Mouse (Mus musculus) neural tube, embryonic 12.5 days (tissue): ENCODE data around the gene Ccdc177. TPM values are rescaled to one million over a fixed set of nuclear protein-coding genes. Genes with fewer than 3 reads are reported as not detected.

Experiments
- ATAC-seq: fragments of 200-750 bp; cut with Nextera tagmentation; 2 replicates; pipeline ENCODE4 v1.8.0; 2017; ENCODE audit warnings: low read depth, mild to moderate bottlenecking, moderate TSS enrichment, moderate library complexity; ENCODE audit not compliant: low FRiP score
- H3K27ac ChIP-seq: fragments of 300-500 bp; sonication (generic); 2 replicates; pipeline ENCODE4 v1.5.1; 2016
- H3K27me3 ChIP-seq: fragments of 300-500 bp; sonication (generic); replicated peaks from 2 replicates; pipeline ENCODE4 v1.6.1; 2016; ENCODE audit warnings: mild to moderate bottlenecking
- H3K36me3 ChIP-seq: fragments of 300-500 bp; sonication (generic); 2 replicates; pipeline ENCODE4 v1.6.1; 2016; ENCODE audit warnings: mild to moderate bottlenecking
- H3K4me1 ChIP-seq: fragments of 300-500 bp; sonication (generic); 2 replicates; pipeline ENCODE4 v1.6.1; 2016
- H3K4me2 ChIP-seq: fragments of 300-500 bp; sonication (generic); replicated peaks from 2 replicates; pipeline ENCODE4 v1.6.1; 2016; ENCODE audit warnings: mild to moderate bottlenecking
- H3K4me3 ChIP-seq: fragments of 300-500 bp; sonication (generic); 2 replicates; pipeline ENCODE4 v1.5.1; 2016
- H3K9ac ChIP-seq: fragments of 300-500 bp; sonication (generic); 2 replicates; pipeline ENCODE4 v1.6.1; 2016; ENCODE audit warnings: mild to moderate bottlenecking
- H3K9me3 ChIP-seq: fragments of 300-500 bp; sonication (generic); 2 replicates; pipeline ENCODE4 v1.6.1; 2016; ENCODE audit warnings: mild to moderate bottlenecking
- WGBS: fragments of 180-500 bp; shearing (Covaris S2); methylation state at CpG from one replicate; pipeline ENCODE4 v1.1.7; 2016; 5-methylcytosine and 5-hydroxymethylcytosine counted together
- polyA plus RNA-seq: library from polyadenylated mRNA; unstranded; fragments of >200 nt; fragmentation: Nextera tagmentation; extraction: Ambion mirVana; gene quantifications from 2 replicates; pipeline ENCODE4 v1.2.1, GENCODE M21; 2016

Ccdc177 gene
- 4.2 and 4.7 TPM in 2 replicates for polyA plus RNA-seq

DNA sequence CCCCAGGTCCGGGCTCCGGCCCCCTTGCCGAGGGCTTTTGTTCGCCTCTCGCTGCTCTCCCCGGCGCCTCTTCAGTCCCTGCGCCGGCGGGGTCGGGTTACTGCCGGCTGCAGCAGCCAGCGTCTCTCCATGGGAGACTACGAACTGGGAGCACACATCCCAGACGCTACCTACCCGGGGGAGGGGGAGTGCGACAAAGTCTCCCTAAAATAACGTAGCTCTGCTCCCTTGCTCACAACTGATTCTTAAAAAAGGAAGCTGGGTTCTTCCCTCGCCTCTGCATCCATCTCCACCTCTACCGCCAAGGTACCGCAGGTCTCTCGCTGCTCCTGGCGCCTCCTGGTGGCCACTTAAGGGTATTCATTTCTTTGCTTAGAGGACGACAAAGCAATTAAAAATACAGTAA, at the start of gene Ccdc177:
Gene Ccdc177, minus strand, starts transcription at position 292 of the 406 bp plus-strand sequence.
- Histone ChIP-seq H3K27ac (peak within 1 kb of the TSS; percentile 82), H3K9ac (peak within 1 kb of the TSS; percentile 80), H3K9me3 (0 out of 2 replicates have a peak, but pooled peaks cover 5% of the 10 kb centered on the region), H3K27me3 (peaks cover 27% of the 10 kb centered on the region), H3K4me1 (peaks cover 26% of the 10 kb centered on the region), H3K4me3 (peak within 1 kb of the TSS; percentile 59), H3K4me2 (peak within 1 kb of the TSS; percentile 79), H3K36me3 (peaks cover 31% of the 10 kb centered on the region)
- WGBS: under 1% methylated on average over 24 of the region's 24 CpGs
- ATAC-seq: peak; percentile 43

- Histone ChIP-seq H3K4me2 (no peak overlapping the region), H3K9me3 (no peaks in the 10 kb centered on the region), H3K27me3 (no peaks in the 10 kb centered on the region), H3K4me1 (peaks cover 19% of the 10 kb centered on the region), H3K4me3 (no peak overlapping the region), H3K27ac (no peak overlapping the region), H3K36me3 (no peaks in the 10 kb centered on the region), H3K9ac (no peak overlapping the region)
- 80% methylated on average over 2 of the region's 2 CpGs for WGBS
- no peak for ATAC-seq
Observed at GRCm38 (mm10) chr12:80810005-80810404, 49.5 kb upstream of the Ccdc177 start.

- Histone ChIP-seq H3K4me2 (no peak overlapping the region; the same call in 1 of the 2 replicates), H3K27ac (no peak overlapping the region), H3K27me3 (no peaks in the 10 kb centered on the region), H3K9ac (no peak overlapping the region), H3K9me3 (no peaks in the 10 kb centered on the region), H3K4me3 (no peak overlapping the region), H3K4me1 (peaks cover 27% of the 10 kb centered on the region), H3K36me3 (no peaks in the 10 kb centered on the region)
- peak; percentile 68; the same call in 1 of the 2 replicates for ATAC-seq
- 4% methylated on average over 2 of the region's 2 CpGs for WGBS
Observed at GRCm38 (mm10) chr12:80807451-80808085, 47.1 kb upstream of the Ccdc177 start.

DNA sequence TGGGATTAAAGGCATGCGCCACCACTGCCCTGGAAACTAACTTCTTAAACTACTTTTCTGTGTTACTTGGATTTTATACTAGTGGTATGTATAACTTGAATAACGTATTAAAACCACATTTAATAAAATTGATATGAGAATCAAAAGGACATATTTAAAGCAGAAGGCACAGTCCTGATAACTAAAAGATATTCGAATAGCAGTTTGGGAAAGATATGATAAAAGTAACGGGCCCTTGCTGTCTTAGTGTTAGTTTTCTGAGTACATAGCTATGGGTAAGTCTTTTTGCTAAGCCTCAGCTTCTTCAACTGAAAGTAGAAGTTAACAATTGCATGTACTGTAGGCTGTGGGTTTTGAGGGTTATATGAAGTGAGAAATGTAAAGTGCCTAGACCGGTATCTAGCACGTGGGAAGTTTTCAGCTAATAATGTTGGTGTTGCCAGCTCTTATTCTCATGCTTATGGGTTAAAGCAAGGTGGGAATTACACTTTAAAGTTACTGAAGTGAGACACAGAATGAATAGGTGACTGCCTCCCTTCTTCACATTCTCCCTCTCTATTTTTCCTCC, 44.5 kb upstream of the Ccdc177 start:
- no peak overlapping the region for H3K9ac ChIP-seq
- no peak overlapping the region for H3K4me3 ChIP-seq
- no peaks in the 10 kb centered on the region for H3K27me3 ChIP-seq
- no peak overlapping the region for H3K27ac ChIP-seq
- no peak overlapping the region for H3K4me2 ChIP-seq
- H3K36me3 ChIP-seq: no peaks in the 10 kb centered on the region
- 93% methylated on average over 6 of the region's 6 CpGs for WGBS
- peaks cover 24% of the 10 kb centered on the region for H3K4me1 ChIP-seq
- no peak for ATAC-seq
- no peaks in the 10 kb centered on the region for H3K9me3 ChIP-seq

DNA sequence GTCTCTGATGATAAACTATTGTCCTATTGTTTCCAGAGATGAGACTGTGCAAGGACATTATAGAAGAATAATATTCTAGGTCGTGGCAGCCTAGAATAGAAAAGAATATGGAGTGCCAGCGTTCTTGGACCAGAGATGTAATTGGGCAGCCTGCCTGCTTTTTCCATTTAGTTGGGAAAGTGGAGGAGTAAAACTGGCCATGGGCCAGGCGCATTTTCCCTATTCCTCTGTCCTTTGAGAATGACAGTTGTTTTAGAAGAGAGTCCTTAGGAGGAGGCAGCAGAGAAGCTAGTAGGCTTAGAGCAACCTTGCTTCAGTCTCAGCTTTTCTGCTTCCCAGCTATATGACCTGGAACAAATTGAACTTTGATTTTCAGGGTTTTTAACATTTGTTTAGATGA, 43.4 kb upstream of the Ccdc177 start:
- WGBS: 51% methylated on average over 3 of the region's 3 CpGs
- ATAC-seq: no peak
- no peaks in the 10 kb centered on the region for H3K27me3 ChIP-seq
- H3K4me2 ChIP-seq: no peak overlapping the region
- H3K4me3 ChIP-seq: no peak overlapping the region
- H3K4me1 ChIP-seq: peaks cover 22% of the 10 kb centered on the region
- H3K27ac ChIP-seq: no peak overlapping the region
- H3K36me3 ChIP-seq: no peaks in the 10 kb centered on the region
- no peaks in the 10 kb centered on the region for H3K9me3 ChIP-seq
- no peak overlapping the region for H3K9ac ChIP-seq

DNA sequence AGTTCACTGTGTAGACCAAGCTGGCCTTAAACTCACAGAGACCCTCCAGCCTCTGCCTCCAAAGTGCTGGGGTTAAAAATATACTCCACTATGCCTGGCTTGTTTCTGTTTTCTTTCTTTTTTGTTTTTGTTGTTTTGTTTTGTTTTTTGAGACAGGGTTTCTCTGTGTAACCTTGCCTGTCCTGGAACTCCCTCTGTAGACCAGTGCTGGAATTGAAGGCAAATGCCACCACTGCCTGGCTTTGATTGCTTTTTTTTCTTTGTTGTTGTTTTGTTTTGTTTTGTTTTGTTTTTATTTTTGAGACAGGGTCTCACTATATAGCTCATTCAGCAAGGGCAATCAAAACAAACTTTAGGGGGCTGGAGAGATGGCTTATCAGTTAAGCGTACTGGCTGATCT, 41.0 kb upstream of the Ccdc177 start:
- 97% methylated on average over 1 of the region's 1 CpGs for WGBS

GRCm38 (mm10) chr12:80800156-80800555, 39.7 kb upstream of the Ccdc177 start:
- H3K4me2 ChIP-seq: no peak overlapping the region
- ATAC-seq: no peak
- 95% methylated on average over 3 of the region's 3 CpGs for WGBS

More for the DNA sequence above, 41.0 kb upstream of the Ccdc177 start:
- Histone ChIP-seq H3K9ac (no peak overlapping the region), H3K4me1 (peaks cover 7% of the 10 kb centered on the region), H3K27ac (no peak overlapping the region), H3K4me2 (no peak overlapping the region), H3K9me3 (no peaks in the 10 kb centered on the region), H3K36me3 (no peaks in the 10 kb centered on the region), H3K4me3 (no peak overlapping the region), H3K27me3 (no peaks in the 10 kb centered on the region)
- ATAC-seq: no peak

GRCm38 (mm10) chr12:80798271-80798670, 37.8 kb upstream of the Ccdc177 start:
- Histone ChIP-seq H3K4me2 (no peak overlapping the region), H3K4me1 (peaks cover 6% of the 10 kb centered on the region; the same call in 1 of the 2 replicates), H3K9ac (no peak overlapping the region), H3K4me3 (no peak overlapping the region), H3K27ac (no peak overlapping the region), H3K9me3 (no peaks in the 10 kb centered on the region), H3K27me3 (no peaks in the 10 kb centered on the region), H3K36me3 (0 out of 2 replicates have a peak, but pooled peaks cover under 1% of the 10 kb centered on the region)
- no peak for ATAC-seq

More at GRCm38 (mm10) chr12:80800156-80800555, 39.7 kb upstream of the Ccdc177 start:
- no peaks in the 10 kb centered on the region for H3K36me3 ChIP-seq
- no peaks in the 10 kb centered on the region for H3K27me3 ChIP-seq
- peaks cover 13% of the 10 kb centered on the region for H3K4me1 ChIP-seq
- no peak overlapping the region for H3K27ac ChIP-seq
- no peaks in the 10 kb centered on the region for H3K9me3 ChIP-seq
- no peak overlapping the region for H3K4me3 ChIP-seq
- H3K9ac ChIP-seq: no peak overlapping the region

DNA sequence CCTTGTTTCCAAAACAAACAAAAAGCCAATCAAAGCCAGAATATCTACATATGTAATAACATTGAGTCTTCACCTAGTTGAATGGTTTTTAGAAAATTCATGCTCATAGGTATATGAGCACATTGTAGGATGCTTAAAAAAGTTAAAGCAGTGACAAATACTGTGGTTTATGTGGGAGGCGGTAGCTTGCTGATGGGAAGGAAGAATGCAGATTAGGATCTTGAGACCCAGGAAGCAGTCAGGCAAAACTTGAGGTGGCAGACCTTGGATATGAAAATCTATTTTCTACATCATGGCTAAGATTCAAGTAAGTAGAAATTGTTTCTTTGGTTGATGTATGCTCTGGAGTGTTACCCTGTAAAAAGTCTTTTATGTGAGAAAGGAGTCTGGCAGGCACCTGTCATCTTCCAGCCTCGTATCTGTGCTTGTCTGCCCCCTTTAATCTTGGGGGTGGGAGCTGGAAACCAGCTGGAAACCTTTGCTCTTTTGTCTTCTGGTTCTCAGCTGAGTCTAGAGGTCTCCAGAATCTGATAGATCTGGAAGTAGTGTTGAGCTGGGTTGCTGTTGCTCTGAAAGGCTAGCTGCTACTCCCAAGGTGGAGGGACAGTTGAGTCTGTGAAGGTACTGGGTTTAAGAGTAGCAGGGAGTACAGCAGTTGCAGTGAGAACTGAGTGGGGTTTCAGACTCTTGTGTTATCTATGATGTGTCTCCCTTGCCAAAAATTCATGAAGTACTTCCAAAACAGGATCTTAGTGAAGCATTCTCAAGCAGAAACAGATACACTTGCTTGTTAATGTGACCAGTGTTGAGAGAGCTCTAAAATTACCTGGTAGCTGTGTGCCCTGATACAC, 34.7 kb upstream of the Ccdc177 start:
- Histone ChIP-seq H3K4me2 (no peak overlapping the region), H3K36me3 (0 out of 2 replicates have a peak, but pooled peaks cover 4% of the 10 kb centered on the region), H3K4me3 (no peak overlapping the region), H3K9me3 (no peaks in the 10 kb centered on the region), H3K4me1 (peaks cover 21% of the 10 kb centered on the region), H3K27me3 (no peaks in the 10 kb centered on the region), H3K9ac (no peak overlapping the region), H3K27ac (no peak overlapping the region)
- no peak for ATAC-seq
- WGBS: 59% methylated on average over 2 of the region's 2 CpGs

- Histone ChIP-seq H3K36me3 (0 out of 2 replicates have a peak, but pooled peaks cover 4% of the 10 kb centered on the region), H3K9ac (no peak overlapping the region), H3K27me3 (no peaks in the 10 kb centered on the region), H3K27ac (no peak overlapping the region), H3K4me1 (peaks cover 21% of the 10 kb centered on the region), H3K4me3 (no peak overlapping the region), H3K4me2 (no peak overlapping the region), H3K9me3 (no peaks in the 10 kb centered on the region)
- 92% methylated on average over 4 of the region's 4 CpGs for WGBS
- ATAC-seq: no peak
Observed at GRCm38 (mm10) chr12:80794522-80794921, 34.0 kb upstream of the Ccdc177 start.

DNA sequence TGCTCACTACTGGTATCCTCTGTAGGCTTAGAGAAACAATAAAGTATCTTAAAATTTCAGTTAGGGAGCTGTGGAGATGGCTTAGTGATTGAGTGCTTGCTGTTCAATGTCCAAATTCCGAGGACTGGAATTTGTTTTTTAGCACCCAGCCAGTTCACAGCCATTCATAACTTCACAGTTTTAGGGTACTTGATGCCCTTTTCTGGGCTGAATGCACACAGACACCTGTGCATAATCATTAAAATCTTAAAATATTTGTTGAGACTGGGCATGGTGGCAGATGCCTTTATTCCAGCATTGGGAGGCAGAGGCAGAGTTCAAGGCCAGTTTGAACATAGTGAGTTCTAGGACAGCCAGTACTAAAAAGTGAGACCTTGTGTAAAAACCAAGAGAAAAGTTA, 33.0 kb upstream of the Ccdc177 start:
- Histone ChIP-seq H3K9ac (no peak overlapping the region), H3K4me3 (no peak overlapping the region), H3K9me3 (no peaks in the 10 kb centered on the region), H3K27me3 (no peaks in the 10 kb centered on the region), H3K36me3 (0 out of 2 replicates have a peak, but pooled peaks cover 4% of the 10 kb centered on the region), H3K27ac (no peak overlapping the region), H3K4me1 (peaks cover 21% of the 10 kb centered on the region), H3K4me2 (no peak overlapping the region)
- 86% methylated on average over 1 of the region's 1 CpGs for WGBS
- no peak for ATAC-seq

- 0 out of 2 replicates have a peak, but pooled peaks cover 4% of the 10 kb centered on the region for H3K36me3 ChIP-seq
- H3K4me1 ChIP-seq: peaks cover 21% of the 10 kb centered on the region
- H3K27ac ChIP-seq: no peak overlapping the region
- no peak for ATAC-seq
- WGBS: 84% methylated on average over 5 of the region's 5 CpGs
- no peak overlapping the region for H3K4me3 ChIP-seq
- H3K9ac ChIP-seq: no peak overlapping the region
- H3K27me3 ChIP-seq: no peaks in the 10 kb centered on the region
- H3K4me2 ChIP-seq: no peak overlapping the region
- H3K9me3 ChIP-seq: no peaks in the 10 kb centered on the region
Observed at GRCm38 (mm10) chr12:80792867-80793266, 32.4 kb upstream of the Ccdc177 start.
